Mouse (Mus musculus) mouse embryonic stem cell (cell line): ENCODE results near the gene Tbxas1.

Experiments used
- in situ Hi-C, 2 experiments: fragments of 300-500 bp; cut with MboI; formaldehyde crosslinking; loops; 1 replicate in 1 of 2; 3 replicates in 1 of 2; pipeline ENCODE4 v1.14.3; 2019 to 2020; ENCODE audit warnings: low sequenced_read_pairs in 2 of 2, low pct_unique_long_range_greater_than_20kb in 1 of 2, mixed read lengths in 1 of 2; ENCODE audit not compliant: unreplicated experiment in 1 of 2

The Tbxas1 gene

GRCm38 (mm10) chr6:38881468-38881867 is 6.3 kb downstream of the Tbxas1 start:
- in situ Hi-C loops = no loop called here

- in situ Hi-C loops = no loop called here
Measured at GRCm38 (mm10) chr6:38881975-38882374, 6.8 kb downstream of the Tbxas1 start.

- in situ Hi-C loops = no loop called here
Measured at GRCm38 (mm10) chr6:38882728-38883171, 7.5 kb downstream of the Tbxas1 start.

GRCm38 (mm10) chr6:38884482-38884881 is 9.3 kb downstream of the Tbxas1 start:
- in situ Hi-C loops = no loop called here

GRCm38 (mm10) chr6:38885132-38885531 is 9.9 kb downstream of the Tbxas1 start:
- in situ Hi-C loops = no loop called here

- in situ Hi-C loops = no loop called here
Measured at GRCm38 (mm10) chr6:38887436-38887835, 12.2 kb downstream of the Tbxas1 start.

GRCm38 (mm10) chr6:38889156-38889555 is 14.0 kb downstream of the Tbxas1 start:
- in situ Hi-C loops = no loop called here

- in situ Hi-C loops = no loop called here
Measured at GRCm38 (mm10) chr6:38892017-38892416, 16.8 kb downstream of the Tbxas1 start.

- in situ Hi-C loops = no loop called here
Measured at GRCm38 (mm10) chr6:38893615-38894014, 18.4 kb downstream of the Tbxas1 start.

GRCm38 (mm10) chr6:38900073-38900472 is 24.9 kb downstream of the Tbxas1 start:
- in situ Hi-C loops = loop anchor here in 1 of 2 experiments (25.0 kb wide), 1 partner anchor 163 kb away; no protein-coding TSS in a partner anchor

GRCm38 (mm10) chr6:38900479-38901126 is 25.4 kb downstream of the Tbxas1 start:
- in situ Hi-C loops = loop anchor here in 1 of 2 experiments (25.0 kb wide), 1 partner anchor 163 kb away; no protein-coding TSS in a partner anchor

GRCm38 (mm10) chr6:38901152-38901551 is 25.9 kb downstream of the Tbxas1 start:
- in situ Hi-C loops = loop anchor here in 1 of 2 experiments (25.0 kb wide), 1 partner anchor 164 kb away; no protein-coding TSS in a partner anchor

GRCm38 (mm10) chr6:38901636-38902035 is 26.4 kb downstream of the Tbxas1 start:
- in situ Hi-C loops = loop anchor here in 1 of 2 experiments (25.0 kb wide), 1 partner anchor 164 kb away; no protein-coding TSS in a partner anchor

- in situ Hi-C loops = loop anchor here in 1 of 2 experiments (25.0 kb wide), 1 partner anchor 166 kb away; no protein-coding TSS in a partner anchor
Measured at GRCm38 (mm10) chr6:38902820-38903439, 27.7 kb downstream of the Tbxas1 start.

GRCm38 (mm10) chr6:38906005-38906404 is 30.8 kb downstream of the Tbxas1 start:
- in situ Hi-C loops = loop anchor here in 1 of 2 experiments (25.0 kb wide), 1 partner anchor 169 kb away; no protein-coding TSS in a partner anchor

GRCm38 (mm10) chr6:38908401-38908800 is 33.2 kb downstream of the Tbxas1 start:
- in situ Hi-C loops = loop anchor here in 1 of 2 experiments (25.0 kb wide), 1 partner anchor 171 kb away; no protein-coding TSS in a partner anchor

- in situ Hi-C loops = loop anchor here in 1 of 2 experiments (25.0 kb wide), 1 partner anchor 174 kb away; no protein-coding TSS in a partner anchor
Measured at GRCm38 (mm10) chr6:38910828-38911559, 35.8 kb downstream of the Tbxas1 start.

- in situ Hi-C loops = loop anchor here in 1 of 2 experiments (25.0 kb wide), 1 partner anchor 175 kb away; no protein-coding TSS in a partner anchor
Measured at GRCm38 (mm10) chr6:38912121-38912660, 37.0 kb downstream of the Tbxas1 start.
